Mouse (Mus musculus): ENCODE measurements at regions not wholly inside any gene's neighbourhood (a gene's known extent, or its start where the extent isn't known, plus 50 kb on each side); places are given as distances from the start of the nearest gene placed in this dataset.

DNA sequence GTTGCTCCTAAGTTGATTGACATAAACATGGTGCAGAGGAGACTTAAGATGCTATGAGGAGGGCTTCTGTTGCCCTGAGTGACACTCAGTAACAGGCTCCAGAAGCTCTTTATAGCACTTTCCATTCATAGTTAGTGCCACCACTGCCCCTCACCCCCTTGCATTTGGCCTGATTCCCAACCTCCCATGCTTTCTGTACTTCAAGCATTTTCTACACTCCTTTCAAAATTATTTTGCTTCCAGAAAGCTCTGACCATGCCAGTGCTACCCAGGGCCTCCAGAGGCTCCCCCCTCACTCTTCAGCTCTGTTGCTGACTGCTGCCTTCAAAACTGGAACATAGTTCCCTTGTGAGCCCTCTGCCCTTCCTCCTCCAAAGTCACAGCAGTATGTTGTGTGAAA lies 129.4 kb upstream of the Dph6 start:
- TF ChIP-seq CTCF (IDR thresholded peaks at IDR 0.05; ENCODE audit: low read depth, low read length): no peak
- TF ChIP-seq POLR2A (IDR thresholded peaks at IDR 0.05; ENCODE audit: borderline replicate concordance, low read depth, low read length): no peak
